Mouse (Mus musculus) ES-Bruce4 (cell line): ENCODE measurements at regions not wholly inside any gene's neighbourhood (a gene's known extent, or its start where the extent isn't known, plus 50 kb on each side); places are given as distances from the start of the nearest gene placed in this dataset.

Experiments
- CTCF ChIP-seq: IDR thresholded peaks from one replicate; pipeline ENCODE4 v1.8.1; 2011; ENCODE audit warnings: low read depth, low read length
- POLR2A ChIP-seq: IDR thresholded peaks from one replicate; pipeline ENCODE4 v1.8.1; 2011; ENCODE audit warnings: low read length; ENCODE audit not compliant: insufficient read depth

GRCm38 (mm10) chr1:177504743-177505142 lies 62.6 kb downstream of the Zbtb18 start:
- TF ChIP-seq CTCF: no peak
- TF ChIP-seq POLR2A: no peak
